Mouse (Mus musculus): ENCODE data around the gene Cfd.

Gene Cfd

DNA sequence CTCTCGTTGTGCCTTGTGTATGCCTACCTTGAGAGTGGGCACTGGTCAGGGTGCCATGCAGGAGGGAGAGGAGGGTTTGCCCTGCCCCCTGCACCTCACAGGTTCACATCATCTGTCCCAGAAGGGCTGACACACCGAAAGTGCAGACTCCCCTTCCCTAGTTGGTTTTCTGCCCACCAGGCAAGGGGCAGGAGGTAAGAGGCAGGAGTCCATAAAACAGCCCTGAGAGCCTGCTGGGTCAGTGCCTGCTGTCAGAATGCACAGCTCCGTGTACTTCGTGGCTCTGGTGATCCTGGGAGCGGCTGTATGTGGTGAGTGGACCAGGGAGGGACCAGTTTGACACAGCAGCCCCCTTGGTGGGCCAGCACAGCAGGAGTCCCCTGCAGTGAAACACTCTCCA is at the start of gene Cfd:
Cfd (plus strand) TSS at position 184 of the 400 bp plus-strand sequence.
- no peak for DNase-seq

DNA sequence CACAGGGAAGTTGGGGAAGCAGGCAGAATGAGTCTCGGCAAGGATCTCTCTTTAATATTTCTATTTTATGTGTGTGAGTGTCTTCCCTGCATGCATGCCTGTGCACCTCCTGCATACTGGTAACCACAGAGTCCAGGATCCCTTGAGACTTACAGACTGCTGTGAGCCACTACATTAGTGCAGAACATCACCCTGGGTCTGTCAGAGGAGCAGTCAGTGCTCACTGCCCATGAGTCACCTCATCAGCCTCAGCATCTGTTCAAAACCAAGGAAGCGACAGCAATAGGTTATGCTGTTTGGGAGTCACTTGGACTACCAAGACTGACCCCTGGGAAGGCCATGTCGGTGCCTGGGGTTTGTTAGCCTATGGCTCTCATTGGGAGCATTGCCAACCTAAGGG is 48.3 kb upstream of the Cfd start:
- no peak for DNase-seq

DNA sequence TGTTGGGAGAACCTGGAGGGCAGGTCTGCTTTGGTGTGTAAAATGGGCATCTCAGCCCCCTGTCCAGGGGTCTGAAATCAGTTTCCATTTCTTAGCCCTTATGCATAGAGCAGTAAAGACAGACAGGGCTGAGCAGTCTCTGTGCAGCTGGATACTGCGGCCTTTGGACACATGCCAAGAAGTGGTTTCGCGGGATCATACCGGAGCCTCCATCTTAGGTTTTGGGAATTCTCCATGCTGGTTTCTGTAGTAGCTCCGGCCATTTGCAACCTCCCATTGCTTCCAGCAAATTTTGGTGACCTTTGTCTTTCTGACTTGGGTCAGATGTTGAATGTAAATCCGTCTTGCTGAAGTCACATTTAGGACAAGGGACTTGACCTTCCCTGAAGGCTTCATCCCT is 47.2 kb upstream of the Cfd start:
- no peak for DNase-seq

- DNase-seq: no peak
These were observed 44.1 kb upstream of the Cfd start for GRCm38 (mm10) chr10:79846553-79846952.

GRCm38 (mm10) chr10:79849941-79850628 is 40.6 kb upstream of the Cfd start:
- no peak for DNase-seq

- no peak for DNase-seq
These were observed 39.0 kb upstream of the Cfd start for GRCm38 (mm10) chr10:79851653-79852052.

- DNase-seq: no peak
These were observed 38.4 kb upstream of the Cfd start for GRCm38 (mm10) chr10:79852107-79852789.

DNA sequence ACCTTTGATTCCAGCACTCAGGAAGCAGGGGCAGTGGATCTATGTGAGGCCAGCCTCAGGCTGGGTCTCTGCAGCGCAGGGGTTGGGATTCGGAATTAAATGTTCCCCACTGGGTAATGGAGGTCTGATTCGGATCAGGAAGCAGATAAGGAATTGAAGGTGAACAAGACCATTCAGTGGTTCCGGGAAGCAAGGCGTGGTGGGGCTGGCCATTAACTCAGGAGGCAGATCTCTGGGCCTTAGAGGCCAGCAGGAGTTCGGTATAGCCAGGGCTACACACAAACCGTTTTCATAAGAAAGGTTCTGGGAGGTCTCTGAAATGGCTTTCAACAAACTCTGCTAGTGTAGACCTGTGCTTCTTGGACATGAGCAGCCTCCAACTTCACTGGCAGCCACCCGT is 37.8 kb upstream of the Cfd start:
- DNase-seq: no peak

GRCm38 (mm10) chr10:79853392-79853791 is 37.3 kb upstream of the Cfd start:
- peak; percentile 60 to 69 for DNase-seq

GRCm38 (mm10) chr10:79853860-79854795 is 36.5 kb upstream of the Cfd start, which contains the start of gene Ptbp1:
Gene Ptbp1 (plus strand): TSS chr10:79854427.
- DNase-seq: peak; percentile 98 to 99

GRCm38 (mm10) chr10:79854801-79855541 is 35.7 kb upstream of the Cfd start:
- DNase-seq: peak; percentile 69 to 78

DNA sequence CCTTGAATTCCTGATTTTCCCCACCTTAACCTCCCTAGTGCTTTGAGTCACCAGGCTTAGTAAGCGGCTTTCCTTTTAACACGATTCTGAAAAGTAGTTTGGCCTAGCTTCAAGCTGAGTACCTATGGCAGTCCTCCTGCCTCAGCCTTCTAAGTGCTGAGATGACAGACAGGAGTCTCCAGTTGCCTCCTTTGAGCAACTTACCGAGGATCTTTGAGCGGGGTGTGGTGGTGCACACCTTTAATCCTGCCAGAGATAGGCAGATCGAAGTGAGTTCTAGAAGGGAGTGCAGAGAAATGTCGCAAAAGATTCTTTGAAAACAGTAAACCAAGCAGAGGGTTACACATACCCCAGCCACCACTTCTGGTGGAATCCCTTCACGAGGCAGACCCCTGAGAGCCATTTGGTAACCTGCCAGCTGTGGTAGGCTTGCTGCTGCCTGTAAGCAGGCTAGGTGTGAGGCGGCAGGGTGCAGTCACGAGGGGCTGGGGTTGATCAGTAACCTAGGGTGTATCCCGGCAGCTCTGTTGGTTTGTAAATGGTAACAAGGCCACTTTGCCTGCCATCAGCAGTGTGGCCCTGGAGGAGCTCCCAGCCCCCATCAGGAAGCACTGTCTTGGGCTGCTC is 35.0 kb upstream of the Cfd start:
- no peak for DNase-seq

GRCm38 (mm10) chr10:79856280-79856679 is 34.4 kb upstream of the Cfd start:
- no peak for DNase-seq

GRCm38 (mm10) chr10:79856704-79857451 is 33.8 kb upstream of the Cfd start:
- no peak for DNase-seq

- no peak for DNase-seq
These were observed 33.2 kb upstream of the Cfd start for GRCm38 (mm10) chr10:79857452-79857811.

GRCm38 (mm10) chr10:79857894-79858293 is 32.8 kb upstream of the Cfd start:
- no peak for DNase-seq

DNA sequence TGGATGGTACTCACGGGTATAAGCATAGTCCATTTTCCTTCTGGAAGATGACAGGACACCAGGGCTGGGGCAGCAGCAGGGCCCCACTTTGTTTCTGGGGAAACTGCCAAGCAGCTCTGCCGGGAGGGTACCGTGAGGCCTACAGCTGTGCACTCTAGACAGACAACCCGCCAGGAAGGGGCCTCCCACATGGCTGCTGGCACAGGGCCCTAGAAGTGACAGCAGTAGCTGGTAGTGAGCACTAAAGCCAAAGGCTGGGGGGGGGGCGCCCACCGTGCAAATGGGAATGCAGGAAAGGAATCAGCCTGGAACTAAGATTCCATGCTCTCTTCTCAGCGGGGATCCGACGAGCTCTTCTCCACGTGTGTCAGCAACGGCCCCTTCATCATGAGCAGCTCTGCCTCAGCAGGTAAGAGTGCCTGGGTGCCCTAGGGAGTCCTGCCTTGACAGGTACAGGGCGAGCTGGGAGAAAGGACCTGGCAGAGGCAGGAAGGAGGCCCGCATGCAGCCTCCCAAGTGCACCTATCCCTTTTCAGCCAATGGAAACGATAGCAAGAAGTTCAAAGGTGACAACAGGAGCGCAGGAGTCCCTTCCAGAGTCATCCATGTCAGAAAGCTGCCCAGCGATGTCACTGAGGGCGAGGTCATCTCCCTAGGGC is 32.1 kb upstream of the Cfd start:
- DNase-seq: no peak

DNA sequence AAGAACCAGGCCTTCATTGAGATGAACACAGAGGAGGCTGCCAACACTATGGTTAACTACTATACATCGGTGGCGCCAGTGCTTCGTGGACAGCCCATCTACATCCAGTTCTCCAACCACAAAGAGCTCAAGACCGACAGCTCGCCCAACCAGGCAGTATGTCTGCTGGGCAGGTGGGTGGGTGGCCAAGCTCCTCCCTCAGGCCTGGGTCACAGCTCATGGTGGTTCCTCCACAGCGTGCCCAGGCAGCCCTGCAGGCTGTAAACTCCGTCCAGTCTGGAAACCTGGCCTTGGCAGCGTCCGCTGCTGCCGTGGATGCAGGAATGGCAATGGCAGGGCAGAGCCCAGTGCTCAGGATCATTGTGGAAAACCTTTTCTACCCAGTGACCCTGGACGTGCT is 31.5 kb upstream of the Cfd start:
- no peak for DNase-seq

DNA sequence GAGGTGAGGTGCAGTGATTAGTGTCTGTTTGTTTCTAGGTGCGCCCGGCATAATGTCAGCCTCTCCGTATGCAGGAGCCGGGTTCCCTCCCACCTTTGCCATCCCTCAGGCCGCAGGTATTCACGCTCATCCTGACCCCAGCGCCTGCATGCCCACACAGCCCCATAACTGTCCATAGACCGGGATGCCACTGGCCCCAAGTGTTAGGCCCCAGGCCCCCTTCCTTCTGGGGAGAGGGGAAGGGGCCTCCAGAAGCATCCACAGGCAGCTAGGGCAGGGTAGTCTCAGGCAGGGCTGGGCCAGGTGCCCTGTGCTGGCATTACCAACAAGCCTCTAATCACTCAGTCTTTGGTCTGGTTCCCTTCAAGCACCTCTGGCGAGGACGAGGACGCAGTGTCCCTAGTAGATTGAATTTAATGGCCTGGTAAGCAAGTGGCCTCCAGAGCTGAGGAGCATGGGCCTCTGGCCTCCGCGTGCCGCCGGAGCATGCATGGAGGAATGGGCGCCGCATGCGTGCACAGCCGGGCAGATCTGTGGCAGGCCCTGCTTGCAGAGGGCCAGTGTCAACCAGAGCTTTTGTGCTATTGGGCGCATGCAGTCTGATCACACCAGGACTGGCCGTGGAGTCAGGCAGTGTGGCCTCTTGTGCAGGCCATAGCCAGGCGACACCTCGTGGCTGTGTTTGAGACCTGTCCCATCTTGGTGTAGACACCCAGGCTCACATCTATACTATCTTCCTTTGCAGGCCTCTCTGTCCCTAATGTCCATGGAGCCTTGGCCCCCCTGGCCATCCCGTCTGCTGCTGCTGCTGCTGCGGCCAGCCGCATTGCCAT is 30.4 kb upstream of the Cfd start:
- DNase-seq: no peak

Data from thymus, adult 18-20 months (tissue).